Mouse (Mus musculus) myocyte (in vitro differentiated cells): Measurements from ENCODE around the gene Cdk2ap2.

Experiments used
- CEBPB ChIP-seq: IDR thresholded peaks from 2 replicates; pipeline ENCODE4 v1.6.1; 2011; ENCODE audit warnings: mild to moderate bottlenecking, moderate library complexity; ENCODE audit not compliant: poor library complexity, insufficient read depth, severe bottlenecking
- POLR2A ChIP-seq: IDR thresholded peaks from one replicate; pipeline ENCODE4 v1.6.1; 2011; ENCODE audit warnings: low read depth, mild to moderate bottlenecking, control low read depth, moderate library complexity; ENCODE audit not compliant: insufficient read length
- TCF12 ChIP-seq: IDR thresholded peaks from one replicate; pipeline ENCODE4 v1.6.1; 2011; ENCODE audit warnings: mild to moderate bottlenecking, control low read depth; ENCODE audit not compliant: poor library complexity, insufficient read depth, severe bottlenecking
- USF1 ChIP-seq: IDR thresholded peaks from one replicate; pipeline ENCODE4 v1.6.1; 2011; ENCODE audit warnings: low read depth, mild to moderate bottlenecking, control low read depth, moderate library complexity

- TF ChIP-seq POLR2A (no peak), USF1 (no peak), CEBPB (no peak), TCF12 (no peak)
These were observed 9.7 kb downstream of the Cdk2ap2 start for GRCm38 (mm10) chr19:4106654-4107053.
